Mouse (Mus musculus) layer of hippocampus, postnatal 36 days (tissue): ENCODE measurements around the gene 4930539E08Rik. TPM values are rescaled to one million over a fixed set of nuclear protein-coding genes. Genes with fewer than 3 reads are reported as not detected.

Source experiments
- DNase-seq, 2 experiments: peaks; one replicate each; pipeline ENCODE4 v3.0.0; 2022
- total RNA-seq, 2 experiments: library from RNA; stranded (reverse); gene quantifications; 2 replicates each; pipeline ENCODE4 v1.2.3; 2021

4930539E08Rik gene
- total RNA-seq, 2 experiments from 2014 or later = 3.2 to 4.6 TPM

GRCm38 (mm10) chr17:28895217-28895875, 19.8 kb downstream of the 4930539E08Rik start:
- no peak for DNase-seq

- no peak for DNase-seq
These were observed 20.9 kb downstream of the 4930539E08Rik start for GRCm38 (mm10) chr17:28894050-28894767.

GRCm38 (mm10) chr17:28886266-28886665, 28.9 kb downstream of the 4930539E08Rik start:
- no peak for DNase-seq

DNA sequence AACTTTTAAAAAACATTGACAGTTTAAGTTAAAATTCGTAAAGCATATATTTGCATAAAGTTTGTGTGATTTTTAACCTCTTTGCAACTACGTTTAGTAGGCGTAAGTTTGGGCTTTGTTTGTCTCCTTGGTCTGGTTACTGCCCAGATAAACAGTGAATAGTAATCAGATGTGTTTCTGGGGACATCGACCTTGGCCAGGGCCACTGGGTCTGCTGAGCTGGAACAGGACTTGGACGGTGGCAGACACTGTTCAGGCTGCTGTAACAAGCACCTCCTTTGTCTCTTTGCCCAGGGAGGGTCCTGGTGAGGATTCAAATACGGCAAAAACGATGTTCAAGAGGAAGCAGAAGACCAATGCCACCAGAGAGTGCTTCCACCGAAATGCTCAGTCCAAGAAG, 29.9 kb downstream of the 4930539E08Rik start:
- DNase-seq = no peak

DNA sequence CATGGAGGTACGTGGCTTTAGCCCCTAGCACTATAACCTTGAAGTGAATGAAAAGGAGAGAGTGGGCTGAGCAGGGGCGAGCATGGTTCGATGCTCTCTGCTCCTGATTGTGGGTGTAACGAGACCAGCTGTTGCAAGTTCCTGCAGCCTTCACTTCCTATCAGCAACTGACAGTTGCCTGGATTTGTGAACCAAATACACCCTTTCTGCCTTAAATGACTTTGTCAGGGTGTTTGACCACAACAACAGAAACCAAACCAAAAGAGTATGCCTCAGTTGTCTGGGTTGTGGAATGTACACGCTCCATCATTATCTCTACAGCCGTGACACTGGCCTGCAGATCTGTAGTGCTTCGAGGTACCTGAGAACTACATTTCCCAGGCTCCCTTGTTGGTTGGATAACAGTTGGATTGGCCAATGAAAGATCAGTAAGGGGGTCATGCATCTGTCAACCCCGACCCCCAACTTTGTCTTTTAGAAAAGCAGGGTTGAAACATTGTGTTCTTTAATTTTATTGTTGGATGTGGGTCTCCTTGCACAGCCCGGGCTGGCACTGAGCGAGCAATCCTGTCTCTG, 31.1 kb downstream of the 4930539E08Rik start:
- no peak for DNase-seq

DNA sequence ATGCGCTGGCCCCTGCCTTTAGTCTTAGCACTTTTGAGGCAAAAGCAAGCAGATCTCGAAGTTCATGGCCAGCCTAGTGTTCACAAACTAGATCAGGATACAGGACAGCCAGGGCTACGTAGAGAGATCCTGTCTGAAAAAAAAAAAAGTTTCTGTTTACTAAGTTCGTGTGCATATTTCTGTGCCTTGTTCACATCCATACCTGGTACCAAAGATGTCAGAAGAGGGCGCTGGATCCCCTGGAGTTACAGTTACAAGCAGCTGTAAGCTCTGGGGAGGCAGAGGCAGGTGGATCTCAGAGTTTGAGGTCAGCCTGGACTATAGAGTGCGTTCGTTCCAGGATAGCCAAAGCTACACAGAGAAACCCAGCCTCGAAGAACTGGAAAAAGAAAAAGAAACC, 32.3 kb downstream of the 4930539E08Rik start:
- no peak for DNase-seq

DNA sequence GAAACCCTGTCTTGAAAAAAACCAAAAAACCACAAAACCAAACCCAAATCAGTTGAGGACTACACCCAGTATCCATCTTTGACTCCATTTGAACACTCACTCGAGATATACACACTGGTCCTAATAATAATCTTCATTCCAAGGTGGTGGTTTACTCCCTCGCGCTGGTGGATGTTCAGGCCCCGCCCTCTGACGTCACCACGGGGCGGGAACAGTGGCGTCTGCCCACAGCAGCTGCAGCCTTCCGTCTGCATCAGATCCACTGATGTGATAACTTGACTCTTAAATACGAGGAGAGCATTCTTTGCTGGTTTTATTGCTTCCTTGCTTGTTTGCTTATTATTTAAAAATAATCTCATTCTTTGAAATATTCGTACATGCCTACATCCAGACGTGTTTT, 32.8 kb downstream of the 4930539E08Rik start:
- DNase-seq = peak in 1 of 2 experiments; percentile 51

GRCm38 (mm10) chr17:28879931-28880391, 35.2 kb downstream of the 4930539E08Rik start:
- DNase-seq = peak; percentile 53 to 55

DNA sequence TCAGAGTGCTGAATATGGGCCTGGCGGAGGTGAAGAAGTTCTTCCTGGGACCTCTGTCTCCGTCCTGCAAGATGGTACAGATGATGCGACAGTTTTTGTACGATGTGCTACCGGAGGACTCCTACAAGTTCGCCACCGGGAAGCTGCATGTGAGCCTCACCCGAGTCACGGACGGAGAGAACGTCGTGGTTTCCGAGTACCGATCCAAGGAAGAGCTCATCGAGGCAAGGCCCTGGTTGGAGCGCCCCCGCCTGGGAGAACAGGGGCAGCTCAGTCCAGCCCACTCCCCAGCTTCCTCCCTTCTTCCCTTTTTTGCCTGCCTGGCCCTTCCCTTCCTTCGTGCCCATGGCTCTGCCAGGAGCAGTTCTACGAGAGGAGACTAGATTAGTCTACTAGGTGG, 38.3 kb downstream of the 4930539E08Rik start:
- DNase-seq = no peak

DNA sequence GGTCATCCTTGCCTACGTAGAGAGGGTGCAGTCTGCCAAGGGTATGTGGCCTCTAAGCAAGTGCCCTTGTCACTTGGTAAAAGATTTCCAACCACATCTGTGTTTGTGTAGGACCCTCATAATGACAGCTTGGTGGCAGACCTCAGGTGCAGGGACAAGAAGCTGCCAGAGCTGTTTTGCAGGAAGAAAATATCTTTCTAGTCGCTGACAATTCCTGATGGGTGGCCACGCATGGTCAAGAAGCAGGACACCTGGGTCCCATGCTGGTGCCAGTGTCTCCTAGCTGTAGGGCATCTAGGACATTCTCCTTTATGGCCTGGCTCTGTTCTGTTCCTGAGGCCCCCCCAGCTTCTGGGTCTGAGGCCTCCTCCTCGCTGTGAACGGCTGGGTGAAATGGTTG, 38.8 kb downstream of the 4930539E08Rik start:
- DNase-seq = no peak

DNA sequence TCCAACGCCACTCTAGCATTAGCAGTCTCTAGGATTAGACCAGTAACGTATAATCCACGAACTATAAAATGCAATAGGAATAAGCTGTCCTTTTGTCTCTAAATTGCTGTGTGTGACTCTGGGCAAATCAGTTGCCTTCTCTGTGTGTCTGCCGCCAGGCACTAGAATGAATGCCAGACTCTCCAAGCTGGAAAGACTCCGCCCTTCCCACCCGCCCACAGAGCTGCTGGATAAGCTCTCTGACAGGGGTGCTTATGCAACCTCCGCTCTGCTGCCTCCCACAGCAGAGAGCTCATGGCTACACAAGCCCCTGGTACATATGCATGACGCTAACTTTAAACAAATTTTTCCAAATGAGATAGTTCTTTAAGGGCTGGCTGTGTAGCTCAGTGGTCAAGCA, 39.8 kb downstream of the 4930539E08Rik start:
- DNase-seq = peak; percentile 52 to 66

DNA sequence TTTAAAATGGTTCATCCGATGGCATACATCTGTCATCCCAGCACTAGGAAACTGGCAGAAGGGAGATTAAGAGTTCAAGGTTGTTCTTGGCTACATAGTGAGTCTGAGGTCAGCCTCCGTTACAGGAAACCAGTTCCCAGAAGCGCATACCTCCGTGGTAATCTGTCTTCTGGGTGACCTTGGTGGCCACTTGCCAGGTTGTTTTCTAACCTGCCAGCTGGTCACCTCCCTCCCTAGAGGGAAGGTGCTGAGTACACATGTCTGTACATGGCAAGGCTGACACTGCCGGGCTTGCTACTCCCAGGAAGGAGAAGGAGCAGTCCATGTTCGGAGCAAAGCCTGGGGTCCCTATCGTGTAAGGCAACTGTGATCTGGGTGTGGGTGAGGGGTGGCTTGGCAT, 40.3 kb downstream of the 4930539E08Rik start:
- DNase-seq = no peak

- DNase-seq = no peak
These were observed 40.9 kb downstream of the 4930539E08Rik start for GRCm38 (mm10) chr17:28874216-28874615.

GRCm38 (mm10) chr17:28872322-28872721, 42.8 kb downstream of the 4930539E08Rik start:
- no peak for DNase-seq

DNA sequence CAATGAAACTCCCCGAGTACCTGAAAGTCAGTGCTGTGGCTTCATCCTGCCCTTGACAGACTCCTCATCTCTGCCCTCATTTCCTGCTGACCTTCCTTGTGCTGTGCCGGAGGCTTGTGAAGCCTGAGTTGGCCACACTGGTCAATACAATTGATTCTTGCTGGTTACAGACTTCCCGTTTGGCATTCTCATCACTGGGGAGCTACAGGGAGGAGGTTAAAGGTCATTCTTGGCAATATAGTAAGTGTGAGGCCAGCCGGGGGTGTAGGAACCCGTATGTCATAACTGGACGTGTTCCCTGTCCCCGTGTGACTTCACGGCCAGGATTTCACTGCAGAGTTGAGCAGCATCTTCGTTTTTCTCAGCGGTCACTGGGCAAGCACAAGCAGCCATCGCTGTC, 43.3 kb downstream of the 4930539E08Rik start:
- DNase-seq = no peak

GRCm38 (mm10) chr17:28870435-28870834, 44.7 kb downstream of the 4930539E08Rik start:
- no peak for DNase-seq

- peak; percentile 59 to 69 for DNase-seq
These were observed 45.6 kb downstream of the 4930539E08Rik start for GRCm38 (mm10) chr17:28869412-28870110.

GRCm38 (mm10) chr17:28867381-28867780, 47.7 kb downstream of the 4930539E08Rik start:
- DNase-seq = no peak

DNA sequence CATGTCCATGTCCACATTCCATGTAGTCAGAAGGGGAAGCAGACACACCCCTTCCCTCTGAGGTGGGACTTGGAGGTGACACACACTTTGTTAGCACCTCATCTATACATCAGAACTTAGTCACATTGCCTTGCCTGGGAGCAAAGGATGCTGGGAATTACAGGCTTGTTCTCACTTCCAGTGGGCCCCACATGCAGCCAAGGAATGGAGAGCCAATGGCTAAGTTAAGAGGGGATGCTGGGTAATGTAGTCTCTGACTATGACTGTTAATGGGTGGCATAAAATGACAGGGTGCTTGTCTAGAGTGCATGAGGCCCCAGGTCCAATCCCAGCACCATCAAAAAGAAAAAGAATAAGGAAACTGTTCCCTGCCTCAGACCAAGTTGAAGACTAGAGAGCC, 48.2 kb downstream of the 4930539E08Rik start:
- DNase-seq = no peak

GRCm38 (mm10) chr17:28864464-28864863, 50.7 kb downstream of the 4930539E08Rik start:
- no peak for DNase-seq

GRCm38 (mm10) chr17:28863926-28864325, 51.2 kb downstream of the 4930539E08Rik start:
- no peak for DNase-seq

- no peak for DNase-seq
These were observed 56.9 kb downstream of the 4930539E08Rik start, which contains the start of gene Pnpla1 for GRCm38 (mm10) chr17:28858205-28858604. Gene Pnpla1, plus strand, starts transcription at chr17:28858411.

DNA sequence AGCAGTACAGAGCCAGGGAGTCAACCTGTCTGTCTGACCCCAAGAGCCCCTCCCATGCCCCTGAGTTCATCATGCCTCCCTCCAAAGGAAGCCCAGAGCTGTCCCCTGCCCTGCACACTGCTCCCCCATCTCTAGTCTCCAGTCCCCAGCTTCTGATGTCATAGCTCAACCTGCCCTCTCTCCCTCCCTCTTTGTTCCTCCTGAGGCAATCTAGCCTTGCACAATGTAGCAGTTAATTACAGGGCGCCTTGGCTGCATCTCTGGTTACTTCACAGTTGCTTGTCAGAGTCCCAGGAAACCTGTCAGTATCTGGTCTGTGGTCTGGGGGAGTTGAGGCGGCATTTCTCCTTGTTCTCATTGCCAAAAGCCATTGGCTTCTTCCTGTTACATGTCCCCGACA, 59.1 kb downstream of the 4930539E08Rik start:
- DNase-seq = no peak
